Mouse (Mus musculus) forebrain, embryonic 16.5 days (tissue): Measurements from ENCODE around the gene Mier2. TPM values are rescaled to one million over a fixed set of nuclear protein-coding genes. Genes with fewer than 3 reads are reported as not detected.

ENCODE experiments used
- ATAC-seq: fragments of 200-750 bp; cut with Nextera tagmentation; 2 replicates; pipeline ENCODE4 v1.8.0; 2017; ENCODE audit warnings: mild to moderate bottlenecking, moderate library complexity
- H3K27ac ChIP-seq: fragments of 300-500 bp; sonication (generic); 2 replicates; pipeline ENCODE4 v1.5.1; 2014; ENCODE audit warnings: low read length, control low read depth
- H3K27me3 ChIP-seq: fragments of 300-500 bp; sonication (generic); replicated peaks from 2 replicates; pipeline ENCODE4 v1.6.1; 2014; ENCODE audit warnings: low read length; ENCODE audit not compliant: control insufficient read depth, insufficient read depth
- H3K36me3 ChIP-seq: fragments of 300-500 bp; sonication (generic); 2 replicates; pipeline ENCODE4 v1.6.1; 2014; ENCODE audit not compliant: control insufficient read depth, insufficient read depth
- H3K4me1 ChIP-seq: fragments of 300-500 bp; sonication (generic); replicated peaks from 2 replicates; pipeline ENCODE4 v1.6.1; 2014; ENCODE audit warnings: low read length; ENCODE audit not compliant: control insufficient read depth, insufficient read depth
- H3K4me2 ChIP-seq: fragments of 300-500 bp; sonication (generic); 2 replicates; pipeline ENCODE4 v1.6.1; 2014; ENCODE audit warnings: mild to moderate bottlenecking, low read length, control low read depth
- H3K4me3 ChIP-seq: fragments of 300-500 bp; sonication (generic); replicated peaks from 2 replicates; pipeline ENCODE4 v1.5.1; 2014; ENCODE audit warnings: mild to moderate bottlenecking, low read length, control low read depth
- H3K9ac ChIP-seq: fragments of 300-500 bp; sonication (generic); replicated peaks from 2 replicates; pipeline ENCODE4 v1.6.1; 2014; ENCODE audit warnings: low read depth, low read length, control low read depth
- H3K9me3 ChIP-seq: fragments of 300-500 bp; sonication (generic); 2 replicates; pipeline ENCODE4 v1.6.1; 2016; ENCODE audit warnings: low read length; ENCODE audit not compliant: control insufficient read depth
- WGBS: fragments of 180-500 bp; shearing (Covaris S2); extraction: QIAGEN DNeasy Blood & Tissue Kit; methylation state at CpG from one replicate; pipeline ENCODE4 v1.1.7; 2014; 5-methylcytosine and 5-hydroxymethylcytosine counted together
- polyA plus RNA-seq: library from polyadenylated mRNA; unstranded; fragments of >200 nt; fragmentation: Nextera tagmentation; extraction: Ambion mirVana; gene quantifications from 2 replicates; pipeline ENCODE4 v1.2.1, GENCODE M21; 2015

Mier2 gene
- polyA plus RNA-seq, 1 experiment from 2014 or later: 68.5 TPM

GRCm38 (mm10) chr10:79532678-79533077, 22.3 kb downstream of the Mier2 start:
- H3K27me3 ChIP-seq: no peaks in the 10 kb centered on the region
- no peak overlapping the region for H3K27ac ChIP-seq
- 28% methylated on average over 3 of the region's 3 CpGs for WGBS
- H3K4me1 ChIP-seq: peaks cover 8% of the 10 kb centered on the region
- ATAC-seq: no peak; the same call in 1 of the 2 replicates
- peak overlapping the region; percentile 92 for H3K4me2 ChIP-seq
- no peaks in the 10 kb centered on the region for H3K36me3 ChIP-seq
- H3K4me3 ChIP-seq: peak overlapping the region; percentile 59
- H3K9ac ChIP-seq: peak overlapping the region; percentile 58
- H3K9me3 ChIP-seq: no peaks in the 10 kb centered on the region

GRCm38 (mm10) chr10:79531593-79531992, 23.4 kb downstream of the Mier2 start:
- H3K27me3 ChIP-seq: no peaks in the 10 kb centered on the region
- H3K4me1 ChIP-seq: peaks cover 8% of the 10 kb centered on the region
- H3K4me2 ChIP-seq: no peak overlapping the region
- H3K9ac ChIP-seq: no peak overlapping the region
- H3K36me3 ChIP-seq: no peaks in the 10 kb centered on the region
- H3K9me3 ChIP-seq: no peaks in the 10 kb centered on the region
- no peak for ATAC-seq
- 89% methylated on average over 3 of the region's 3 CpGs for WGBS
- H3K27ac ChIP-seq: no peak overlapping the region
- no peak overlapping the region for H3K4me3 ChIP-seq

DNA sequence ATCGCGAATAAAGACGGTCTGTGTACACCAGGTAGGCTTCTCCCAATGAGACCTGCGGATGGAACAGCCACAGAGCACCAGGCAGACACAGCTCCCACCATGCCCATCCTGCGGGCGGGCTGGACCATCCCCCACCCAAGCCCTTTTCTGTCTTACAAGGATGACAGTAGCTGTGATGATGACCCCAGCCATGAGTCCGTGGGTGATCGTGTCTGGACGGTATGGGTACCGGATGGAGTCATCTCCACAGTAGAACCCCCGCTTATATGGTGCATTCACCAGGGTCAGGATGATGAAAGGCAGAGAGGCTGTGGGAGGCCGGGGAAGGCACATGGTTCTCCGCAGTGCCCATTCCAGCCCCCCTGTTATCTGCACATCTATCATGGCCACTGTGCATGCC, 24.3 kb downstream of the Mier2 start:
- H3K36me3 ChIP-seq: no peaks in the 10 kb centered on the region
- no peak overlapping the region for H3K4me2 ChIP-seq
- H3K4me1 ChIP-seq: peaks cover 8% of the 10 kb centered on the region
- no peak overlapping the region for H3K4me3 ChIP-seq
- H3K27ac ChIP-seq: no peak overlapping the region
- no peak for ATAC-seq
- H3K27me3 ChIP-seq: no peaks in the 10 kb centered on the region
- no peak overlapping the region for H3K9ac ChIP-seq
- no peaks in the 10 kb centered on the region for H3K9me3 ChIP-seq
- WGBS: 95% methylated on average over 13 of the region's 13 CpGs

DNA sequence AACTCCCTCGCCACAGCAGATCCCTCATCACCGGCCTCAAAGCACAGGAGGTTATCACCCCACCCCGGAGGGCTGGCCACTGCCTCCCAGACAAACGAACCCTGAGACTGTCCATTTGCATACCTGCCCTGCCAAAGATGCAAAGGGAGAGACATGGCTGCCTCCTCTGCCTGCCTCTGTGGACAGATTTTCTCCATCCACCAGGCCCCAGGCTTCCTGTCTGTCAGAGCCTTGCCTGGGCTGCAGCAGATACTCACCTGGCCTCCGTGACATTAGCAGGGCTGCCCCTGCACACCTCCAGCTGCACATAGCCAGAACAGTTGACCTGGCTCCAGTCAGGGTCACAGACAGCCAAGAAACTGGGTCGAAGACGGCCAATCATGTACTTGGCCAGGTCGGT, 24.8 kb downstream of the Mier2 start:
- Histone ChIP-seq H3K4me2 (no peak overlapping the region), H3K4me1 (peaks cover 8% of the 10 kb centered on the region), H3K27ac (no peak overlapping the region), H3K27me3 (no peaks in the 10 kb centered on the region), H3K9ac (no peak overlapping the region), H3K4me3 (no peak overlapping the region), H3K9me3 (no peaks in the 10 kb centered on the region), H3K36me3 (no peaks in the 10 kb centered on the region)
- 79% methylated on average over 8 of the region's 8 CpGs for WGBS
- no peak for ATAC-seq

DNA sequence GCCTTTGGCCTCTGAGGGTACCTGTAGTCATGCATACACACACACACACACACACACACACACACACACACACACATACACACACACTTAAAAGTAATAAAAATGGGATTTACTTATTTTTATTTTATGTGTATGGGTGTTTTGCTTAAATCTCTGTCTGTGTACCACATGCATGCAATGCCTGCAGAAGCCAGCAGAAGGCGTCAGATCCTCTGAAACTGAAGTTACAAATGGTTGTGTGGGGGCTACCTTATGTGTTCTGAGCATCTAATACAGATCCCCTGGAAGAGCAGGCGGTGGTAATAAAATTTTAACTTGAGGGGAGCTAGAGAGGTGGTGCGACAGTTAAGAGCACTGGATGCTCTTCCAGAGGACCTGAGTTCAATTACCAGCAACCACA, 26.9 kb downstream of the Mier2 start:
- no peak overlapping the region for H3K9ac ChIP-seq
- H3K4me2 ChIP-seq: no peak overlapping the region
- H3K27ac ChIP-seq: no peak overlapping the region
- H3K9me3 ChIP-seq: no peaks in the 10 kb centered on the region
- no peaks in the 10 kb centered on the region for H3K27me3 ChIP-seq
- H3K36me3 ChIP-seq: no peaks in the 10 kb centered on the region
- ATAC-seq: no peak
- H3K4me3 ChIP-seq: no peak overlapping the region
- 76% methylated on average over 3 of the region's 3 CpGs for WGBS
- peaks cover 1% of the 10 kb centered on the region; the same call in 1 of the 2 replicates for H3K4me1 ChIP-seq

DNA sequence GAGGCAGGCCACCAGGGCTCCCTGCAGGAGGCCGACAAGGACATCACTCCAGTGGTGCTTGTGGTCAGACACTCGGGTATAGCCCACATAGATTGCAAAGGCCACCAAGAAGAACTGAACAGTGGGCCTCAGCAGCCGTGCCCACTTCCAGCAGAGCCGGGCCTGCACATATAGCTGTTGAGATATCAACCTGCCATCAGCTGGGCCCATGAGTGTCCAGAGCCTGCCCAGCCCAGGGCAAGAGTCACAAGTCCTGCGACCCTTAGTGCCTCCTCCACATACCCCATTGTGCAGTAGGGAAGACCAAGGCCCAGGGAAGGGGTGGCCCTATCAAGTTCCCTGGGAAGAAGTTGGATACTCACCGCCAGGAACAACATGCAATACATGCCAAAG, 27.6 kb downstream of the Mier2 start:
- Histone ChIP-seq H3K27me3 (no peaks in the 10 kb centered on the region), H3K9me3 (no peaks in the 10 kb centered on the region), H3K36me3 (no peaks in the 10 kb centered on the region), H3K27ac (no peak overlapping the region), H3K4me3 (no peak overlapping the region), H3K4me1 (no peaks in the 10 kb centered on the region), H3K9ac (no peak overlapping the region), H3K4me2 (no peak overlapping the region)
- no peak for ATAC-seq
- 91% methylated on average over 6 of the region's 6 CpGs for WGBS

DNA sequence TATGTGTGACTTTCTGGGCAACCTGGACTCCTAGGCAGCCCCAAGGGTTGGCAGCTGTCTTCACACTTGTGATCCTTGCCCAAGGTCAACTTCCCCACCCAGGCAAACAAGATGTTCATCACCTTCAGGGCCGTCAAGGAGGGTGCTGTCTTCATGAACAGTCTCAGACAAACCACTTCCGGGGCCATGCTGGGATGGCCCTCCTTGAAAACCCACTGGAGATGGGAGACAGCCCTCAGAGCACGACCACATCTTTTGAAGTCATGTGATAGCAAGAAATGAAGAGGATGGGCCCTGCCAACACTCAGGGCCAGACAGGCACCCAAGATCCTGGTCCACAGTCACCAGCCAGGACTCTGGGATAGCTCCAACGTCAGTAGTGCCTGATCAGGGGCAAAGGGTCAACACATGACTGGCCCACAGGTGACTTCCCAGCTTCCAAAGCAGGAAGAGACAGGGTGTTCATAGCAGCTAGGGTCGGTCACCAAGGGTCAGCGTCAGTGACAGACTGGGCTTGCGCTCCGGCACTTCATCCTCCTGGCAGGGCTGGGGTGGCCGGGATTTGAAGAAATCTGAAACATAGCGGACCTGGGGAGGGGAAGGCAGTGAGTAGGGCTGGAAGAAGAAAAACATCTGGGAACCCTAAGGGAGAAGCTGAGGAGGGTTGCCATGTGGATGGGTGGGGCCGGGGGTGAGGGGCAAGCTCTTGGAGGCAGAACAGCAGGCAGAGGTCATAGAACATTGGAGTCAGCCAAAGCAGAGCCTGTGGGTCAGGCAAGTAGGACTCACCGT, 28.1 kb downstream of the Mier2 start:
- Histone ChIP-seq H3K9me3 (no peaks in the 10 kb centered on the region), H3K27me3 (no peaks in the 10 kb centered on the region), H3K4me2 (no peak overlapping the region), H3K27ac (no peak overlapping the region), H3K36me3 (no peaks in the 10 kb centered on the region), H3K4me1 (no peaks in the 10 kb centered on the region), H3K9ac (no peak overlapping the region), H3K4me3 (no peak overlapping the region)
- ATAC-seq: no peak
- 89% methylated on average over 12 of the region's 12 CpGs for WGBS

GRCm38 (mm10) chr10:79525456-79526325, 29.3 kb downstream of the Mier2 start:
- Histone ChIP-seq H3K4me1 (no peaks in the 10 kb centered on the region), H3K36me3 (no peaks in the 10 kb centered on the region), H3K4me2 (no peak overlapping the region), H3K9me3 (no peaks in the 10 kb centered on the region), H3K27ac (no peak overlapping the region), H3K9ac (no peak overlapping the region), H3K4me3 (no peak overlapping the region), H3K27me3 (no peaks in the 10 kb centered on the region)
- ATAC-seq: no peak
- 89% methylated on average over 8 of the region's 8 CpGs for WGBS

- Histone ChIP-seq H3K9me3 (no peaks in the 10 kb centered on the region), H3K27ac (no peak overlapping the region), H3K9ac (no peak overlapping the region), H3K36me3 (no peaks in the 10 kb centered on the region), H3K4me1 (no peaks in the 10 kb centered on the region), H3K4me3 (no peak overlapping the region), H3K4me2 (no peak overlapping the region), H3K27me3 (no peaks in the 10 kb centered on the region)
- WGBS: 100% methylated on average over 1 of the region's 1 CpGs
- no peak for ATAC-seq
These were observed 30.6 kb downstream of the Mier2 start for GRCm38 (mm10) chr10:79524433-79524832.
